Mouse (Mus musculus): ENCODE measurements around the gene Sgcg.

- TF ChIP-seq POLR2A (IDR thresholded peaks at IDR 0.05; ENCODE audit: low read depth, low read length) = no peak
- no peak for TF ChIP-seq CTCF (IDR thresholded peaks at IDR 0.05; ENCODE audit: extremely low read depth, insufficient read depth, insufficient read length, insufficient replicate concordance)
Observed at GRCm38 (mm10) chr14:61222506-61222905, 35.8 kb downstream of the Sgcg start.

All from spleen, adult 2 months (tissue).